Mouse (Mus musculus) embryonic fibroblast, embryonic 13.5 days (primary cell): Measurements from ENCODE around the gene Gm10645.

Experiments
- CTCF ChIP-seq: IDR thresholded peaks from 2 replicates; pipeline ENCODE4 v1.5.1; 2011; ENCODE audit warnings: mild to moderate bottlenecking, control low read depth, low read length, moderate library complexity, borderline replicate concordance; ENCODE audit not compliant: insufficient read depth
- POLR2A ChIP-seq: IDR thresholded peaks from 2 replicates; pipeline ENCODE4 v1.6.1; 2011; ENCODE audit warnings: low read depth, mild to moderate bottlenecking, control low read depth, low read length, moderate library complexity

GRCm38 (mm10) chr8:83140701-83141111, 25.3 kb downstream of the Gm10645 start:
- TF ChIP-seq CTCF (no peak), POLR2A (no peak)
